Mouse (Mus musculus) kidney, adult 2 months (tissue): ENCODE results near the gene Glo1. TPM values are rescaled to one million over a fixed set of nuclear protein-coding genes. Genes with fewer than 3 reads are reported as not detected.

ENCODE experiments used
- DNase-seq: peaks from one replicate; pipeline ENCODE4 v3.0.0; 2021
- H3K27ac ChIP-seq: fragments of 200-500 bp; 2 replicates; pipeline ENCODE4 v1.5.1; 2012; ENCODE audit warnings: low read depth, low read length, control low read depth, inconsistent platforms; ENCODE audit not compliant: insufficient read depth
- H3K27me3 ChIP-seq: fragments of 200-500 bp; replicated peaks from 2 replicates; pipeline ENCODE4 v1.6.1; 2012; ENCODE audit warnings: mild to moderate bottlenecking, moderate library complexity, low read length, inconsistent platforms; ENCODE audit not compliant: control insufficient read depth, insufficient read depth
- H3K36me3 ChIP-seq: fragments of 200-500 bp; 2 replicates; pipeline ENCODE4 v1.6.1; 2012; ENCODE audit warnings: mild to moderate bottlenecking, moderate library complexity, low read length, inconsistent platforms; ENCODE audit not compliant: control insufficient read depth, insufficient read depth
- H3K4me1 ChIP-seq: fragments of 200-500 bp; 2 replicates; pipeline ENCODE4 v1.6.1; 2011; ENCODE audit warnings: low read length; ENCODE audit not compliant: control insufficient read depth, insufficient read depth
- H3K4me3 ChIP-seq: fragments of 200-500 bp; 2 replicates; pipeline ENCODE4 v1.5.1; 2011; ENCODE audit warnings: mild to moderate bottlenecking, low read depth, low read length, control low read depth; ENCODE audit not compliant: insufficient read depth
- CTCF ChIP-seq: fragments of 200-500 bp; conservative IDR thresholded peaks from 2 replicates; pipeline ENCODE4 v1.5.1; 2011; ENCODE audit warnings: low read depth, mild to moderate bottlenecking, control low read depth, low read length, moderate library complexity, mixed read lengths; ENCODE audit not compliant: insufficient read depth, insufficient read length
- POLR2A ChIP-seq: fragments of 200-500 bp; IDR thresholded peaks from one replicate; pipeline ENCODE4 v1.6.1; 2011; ENCODE audit warnings: low read depth, low read length, control low read depth
- WGBS: fragments of 180-500 bp; shearing (Covaris S2); methylation state at CpG from one replicate; pipeline ENCODE4 v1.1.7; 2018; 5-methylcytosine and 5-hydroxymethylcytosine counted together
- polyA plus RNA-seq: library from polyadenylated mRNA; depleted of rRNA; stranded (reverse); fragments of >200 nt; gene quantifications from 2 replicates; pipeline ENCODE4 v1.2.3, GENCODE M21; 2012

The Glo1 gene
- polyA plus RNA-seq, 1 experiment = 89.0 TPM

DNA sequence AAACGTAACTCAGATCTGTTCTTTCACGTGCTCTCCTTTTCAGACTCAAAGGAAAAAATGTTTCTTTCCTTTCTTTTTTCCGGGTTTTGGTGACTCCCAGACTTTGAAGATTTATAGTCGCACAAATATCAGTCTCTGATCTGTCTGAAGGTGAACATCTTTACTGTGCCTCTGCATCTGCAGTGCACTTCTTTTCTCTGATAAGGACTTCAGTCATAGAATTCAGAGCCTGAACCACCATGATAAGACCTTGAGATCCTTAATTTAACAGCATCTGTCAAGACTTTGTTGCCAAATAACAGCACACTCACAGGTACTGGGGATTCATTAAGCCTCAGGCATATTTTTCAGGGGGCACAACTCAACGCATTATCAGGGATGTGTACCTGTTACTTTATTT, 10.5 kb downstream of the Glo1 start:
- Histone ChIP-seq H3K4me3 (no peak overlapping the region), H3K27ac (no peak overlapping the region), H3K27me3 (no peaks in the 10 kb centered on the region), H3K36me3 (no peaks in the 10 kb centered on the region), H3K4me1 (peaks cover 13% of the 10 kb centered on the region)
- no peak for TF ChIP-seq POLR2A
- no peak for TF ChIP-seq CTCF
- WGBS = 85% methylated on average over 5 of the region's 5 CpGs
- no peak for DNase-seq

DNA sequence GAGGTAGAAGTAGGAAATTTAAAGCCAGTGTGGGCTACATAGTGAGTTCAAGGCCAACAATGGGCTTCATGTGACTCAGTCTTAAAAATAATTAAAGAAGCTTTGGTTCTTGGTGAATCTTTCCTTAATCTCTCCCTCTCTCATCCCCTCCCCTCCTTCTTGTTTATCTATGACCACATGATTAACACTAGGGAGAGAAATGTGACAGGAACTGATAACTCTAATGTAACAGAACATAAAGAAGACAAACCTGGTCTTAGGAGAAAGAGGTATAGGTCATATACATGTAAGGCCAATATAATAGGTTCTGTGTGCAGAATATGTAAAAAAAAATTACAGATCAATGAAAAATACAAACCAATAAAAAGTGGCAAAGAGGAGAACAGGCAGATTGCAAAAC, 13.3 kb downstream of the Glo1 start:
- TF ChIP-seq POLR2A (no peak), CTCF (no peak)
- peaks cover 15% of the 10 kb centered on the region for H3K4me1 ChIP-seq
- DNase-seq = no peak
- no peaks in the 10 kb centered on the region for H3K27me3 ChIP-seq
- no peaks in the 10 kb centered on the region for H3K36me3 ChIP-seq
- H3K4me3 ChIP-seq = no peak overlapping the region
- H3K27ac ChIP-seq = no peak overlapping the region

DNA sequence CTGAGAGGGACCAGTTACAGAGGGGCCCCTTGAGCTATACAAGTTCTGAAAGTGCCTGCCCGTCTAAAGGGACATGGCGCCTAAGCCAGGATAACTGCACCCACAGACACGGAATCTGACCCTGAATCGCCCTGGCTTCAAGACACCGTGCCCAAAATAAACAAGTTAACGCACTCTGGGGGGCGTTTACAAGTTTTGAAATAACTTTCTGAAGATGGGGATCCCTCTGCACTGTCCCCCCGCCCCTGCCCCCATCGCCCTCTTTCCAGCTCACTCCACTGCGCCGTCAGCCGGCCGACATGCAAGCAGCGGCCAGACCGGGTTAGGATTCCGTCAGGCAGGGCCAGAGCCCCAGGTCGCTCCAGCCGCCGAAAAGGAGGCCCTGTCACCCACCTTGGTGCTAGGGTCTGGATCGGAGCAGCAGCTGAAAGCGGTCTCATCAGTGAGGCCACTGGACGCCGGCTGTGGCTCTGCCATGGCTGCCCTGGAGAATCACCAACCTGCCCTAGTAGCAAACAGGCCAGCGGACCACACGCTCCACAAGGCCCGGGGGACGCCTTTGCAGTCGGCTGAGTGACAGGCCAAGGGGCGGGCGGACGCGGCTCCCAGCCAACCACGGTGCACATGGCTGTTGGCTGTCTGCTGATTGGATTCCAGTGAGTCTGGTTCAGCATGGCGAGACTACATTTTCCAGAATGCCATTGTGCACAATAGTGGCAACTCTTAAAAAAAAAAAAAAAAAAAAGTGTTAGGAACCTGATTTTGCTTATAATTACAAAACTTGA, 14.4 kb downstream of the Glo1 start:
- WGBS = under 1% methylated on average over 34 of the region's 34 CpGs
- DNase-seq = peak; percentile 100
- peaks cover 18% of the 10 kb centered on the region for H3K4me1 ChIP-seq
- TF ChIP-seq CTCF = no peak
- peak; percentile 48 for TF ChIP-seq POLR2A
- H3K36me3 ChIP-seq = no peaks in the 10 kb centered on the region
- peak overlapping the region; percentile 89 for H3K27ac ChIP-seq
- H3K27me3 ChIP-seq = no peaks in the 10 kb centered on the region
- peak overlapping the region; percentile 94 for H3K4me3 ChIP-seq

DNA sequence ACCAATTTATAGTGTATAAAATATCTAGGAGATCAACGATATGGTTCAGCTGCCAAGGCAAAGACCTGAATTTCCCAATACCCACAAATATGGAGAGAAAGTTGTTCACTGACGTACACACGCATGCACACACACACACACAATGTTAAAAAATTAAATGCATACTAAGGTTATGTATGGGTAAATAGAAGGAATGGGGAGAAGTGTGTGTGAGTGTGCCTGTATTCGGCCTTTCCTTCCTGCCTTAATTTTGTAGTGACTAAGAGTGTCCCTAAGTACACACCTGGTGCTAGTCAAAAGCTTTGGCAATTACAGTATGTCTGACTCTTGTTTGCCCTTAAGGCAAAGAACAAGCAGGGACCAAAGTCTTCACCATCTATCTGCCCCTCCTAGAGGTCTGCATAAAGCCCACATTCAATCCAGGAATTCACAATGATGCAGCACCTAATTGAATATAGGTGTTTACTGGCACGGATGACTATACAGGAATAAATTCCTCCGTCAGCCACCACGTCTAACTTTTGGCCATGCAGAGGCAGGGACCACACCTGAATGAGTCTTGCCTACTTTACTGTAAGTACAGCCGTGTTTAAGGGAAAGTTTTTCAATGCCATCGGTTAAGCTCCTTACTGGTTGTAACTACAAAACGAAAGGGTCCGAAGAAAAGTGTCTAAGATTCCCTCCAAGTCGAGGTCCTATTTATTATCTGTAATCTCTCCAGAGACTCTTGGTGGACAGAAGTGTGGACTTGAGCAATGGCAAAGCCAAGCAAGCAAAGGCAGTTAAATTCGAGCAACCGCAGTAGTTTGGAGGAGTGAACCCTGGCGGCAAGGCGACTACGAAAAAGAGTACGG, 15.2 kb downstream of the Glo1 start:
- H3K4me3 ChIP-seq = peak overlapping the region; percentile 94
- 23% methylated on average over 18 of the region's 18 CpGs for WGBS
- peak overlapping the region; percentile 89 for H3K27ac ChIP-seq
- no peaks in the 10 kb centered on the region for H3K27me3 ChIP-seq
- peaks cover 21% of the 10 kb centered on the region for H3K4me1 ChIP-seq
- DNase-seq = no peak
- no peaks in the 10 kb centered on the region for H3K36me3 ChIP-seq
- TF ChIP-seq CTCF (no peak), POLR2A (no peak)

DNA sequence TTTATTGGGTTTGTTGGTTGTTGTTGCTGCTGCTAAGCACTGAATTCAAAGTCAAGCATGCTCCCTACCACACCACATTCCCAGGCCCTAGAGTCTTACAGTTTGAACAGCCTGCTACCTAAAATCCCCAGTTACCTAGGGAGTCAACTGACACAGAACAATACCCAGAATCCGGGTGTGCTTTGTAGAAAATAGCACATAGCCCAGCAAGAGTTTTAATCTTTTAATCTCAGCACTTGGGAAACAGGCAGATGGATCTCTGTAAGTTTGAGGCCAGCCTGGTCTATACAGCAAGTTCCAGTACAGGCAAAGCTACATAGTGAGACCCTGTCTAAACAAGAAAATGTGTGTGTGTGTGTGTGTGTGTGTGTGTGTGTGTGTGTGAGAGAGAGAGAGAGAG, 15.9 kb downstream of the Glo1 start:
- Histone ChIP-seq H3K4me1 (peaks cover 21% of the 10 kb centered on the region), H3K27ac (no peak overlapping the region), H3K36me3 (no peaks in the 10 kb centered on the region), H3K4me3 (no peak overlapping the region), H3K27me3 (no peaks in the 10 kb centered on the region)
- 80% methylated on average over 1 of the region's 1 CpGs for WGBS
- TF ChIP-seq CTCF (no peak), POLR2A (no peak)
- DNase-seq = no peak

DNA sequence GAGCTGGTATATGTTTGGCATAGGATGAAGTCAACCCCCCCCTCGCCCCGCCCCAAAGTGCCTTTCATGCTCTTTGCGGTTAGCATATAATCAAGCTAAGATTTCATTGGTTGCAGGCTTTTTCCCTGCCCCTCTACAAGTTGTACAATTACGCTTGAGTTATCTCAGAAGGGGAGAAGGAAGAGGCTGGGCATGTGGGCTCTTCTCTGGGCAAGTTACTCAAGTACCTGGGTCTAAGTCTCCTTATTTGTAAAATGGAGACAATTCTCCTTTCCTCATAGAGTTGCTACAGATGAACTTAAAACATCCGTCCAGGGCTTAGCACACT, 16.7 kb downstream of the Glo1 start:
- no peak overlapping the region for H3K4me3 ChIP-seq
- no peaks in the 10 kb centered on the region for H3K36me3 ChIP-seq
- H3K4me1 ChIP-seq = peaks cover 21% of the 10 kb centered on the region
- DNase-seq = no peak
- no peaks in the 10 kb centered on the region for H3K27me3 ChIP-seq
- no peak for TF ChIP-seq POLR2A
- no peak overlapping the region for H3K27ac ChIP-seq
- WGBS = 98% methylated on average over 5 of the region's 5 CpGs

DNA sequence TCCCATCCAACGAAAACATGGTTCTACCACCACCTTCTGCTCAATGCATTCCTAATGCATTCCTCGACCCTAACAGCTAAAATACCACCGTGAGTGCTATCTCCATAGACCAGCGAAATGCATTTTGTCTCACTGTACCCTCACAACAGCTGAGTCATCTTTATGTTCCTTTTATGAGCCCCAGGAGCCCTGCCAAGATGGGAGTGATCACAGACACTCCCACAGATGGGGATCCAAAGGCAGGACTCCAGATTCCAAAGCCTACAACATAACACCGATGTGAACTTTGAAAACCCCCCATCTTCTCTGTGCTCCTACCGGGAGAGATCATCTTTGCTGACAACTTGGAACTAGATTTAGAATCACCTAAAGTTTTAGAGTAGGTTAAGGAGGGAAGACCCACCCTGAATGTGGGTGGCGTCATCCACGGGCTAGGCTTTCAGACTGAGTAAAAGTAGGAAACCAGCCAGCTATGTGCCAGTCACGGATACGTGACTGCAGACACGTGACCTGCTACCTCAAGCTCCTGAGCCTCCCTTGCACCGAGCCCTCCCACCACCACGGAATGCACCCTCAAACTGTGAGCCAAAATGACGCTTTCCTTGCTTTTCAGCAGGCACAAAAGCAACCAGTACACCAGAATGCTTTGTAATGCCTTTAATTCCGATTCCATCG, 17.2 kb downstream of the Glo1 start:
- H3K4me1 ChIP-seq = peaks cover 21% of the 10 kb centered on the region
- TF ChIP-seq CTCF (no peak), POLR2A (no peak)
- DNase-seq = peak; percentile 30
- H3K27ac ChIP-seq = no peak overlapping the region
- H3K4me3 ChIP-seq = no peak overlapping the region
- no peaks in the 10 kb centered on the region for H3K36me3 ChIP-seq
- WGBS = 61% methylated on average over 16 of the region's 16 CpGs
- no peaks in the 10 kb centered on the region for H3K27me3 ChIP-seq
